Mouse (Mus musculus): ENCODE data around the gene Jph2. TPM values are rescaled to one million over a fixed set of nuclear protein-coding genes. Genes with fewer than 3 reads are reported as not detected.

The Jph2 gene
- polyA plus RNA-seq, 1 experiment from 2014 or later: 0.57 TPM

GRCm38 (mm10) chr2:163353731-163354130 is 44.1 kb downstream of the Jph2 start:
- WGBS: 27% methylated on average over 7 of the region's 7 CpGs
- Histone ChIP-seq H3K36me3 (no peaks in the 10 kb centered on the region), H3K9me3 (no peaks in the 10 kb centered on the region), H3K27ac (replicated peaks) (no peak overlapping the region), H3K4me1 (replicated peaks) (no peaks in the 10 kb centered on the region), H3K4me2 (no peak overlapping the region), H3K9ac (no peak overlapping the region), H3K4me3 (no peak overlapping the region), H3K27me3 (no peaks in the 10 kb centered on the region)
- no peak for ATAC-seq (ENCODE audit: low read depth)

GRCm38 (mm10) chr2:163350443-163350842 is 47.4 kb downstream of the Jph2 start:
- ATAC-seq (ENCODE audit: low read depth): no peak
- no peak overlapping the region for H3K27ac ChIP-seq (replicated peaks)
- 52% methylated on average over 5 of the region's 5 CpGs for WGBS
- 0 out of 2 replicates have a peak, but pooled peaks cover 3% of the 10 kb centered on the region for H3K27me3 ChIP-seq
- no peak overlapping the region for H3K4me3 ChIP-seq
- H3K4me1 ChIP-seq (replicated peaks): no peaks in the 10 kb centered on the region
- no peak overlapping the region for H3K4me2 ChIP-seq
- H3K36me3 ChIP-seq: no peaks in the 10 kb centered on the region
- no peak overlapping the region for H3K9ac ChIP-seq
- H3K9me3 ChIP-seq: no peaks in the 10 kb centered on the region

- H3K4me2 ChIP-seq: no peak overlapping the region
- no peak overlapping the region for H3K27ac ChIP-seq (replicated peaks)
- WGBS: 59% methylated on average over 9 of the region's 9 CpGs
- no peak overlapping the region for H3K9ac ChIP-seq
- ATAC-seq (ENCODE audit: low read depth): no peak
- no peaks in the 10 kb centered on the region for H3K36me3 ChIP-seq
- no peak overlapping the region for H3K4me3 ChIP-seq
- H3K9me3 ChIP-seq: no peaks in the 10 kb centered on the region
- 0 out of 2 replicates have a peak, but pooled peaks cover 3% of the 10 kb centered on the region for H3K27me3 ChIP-seq
- H3K4me1 ChIP-seq (replicated peaks): no peaks in the 10 kb centered on the region
These were observed 48.4 kb downstream of the Jph2 start for GRCm38 (mm10) chr2:163349411-163349810.

- Histone ChIP-seq H3K4me1 (replicated peaks) (no peaks in the 10 kb centered on the region), H3K9ac (no peak overlapping the region), H3K4me2 (no peak overlapping the region), H3K4me3 (no peak overlapping the region), H3K27ac (replicated peaks) (no peak overlapping the region), H3K27me3 (0 out of 2 replicates have a peak, but pooled peaks cover 3% of the 10 kb centered on the region), H3K9me3 (no peaks in the 10 kb centered on the region), H3K36me3 (no peaks in the 10 kb centered on the region)
- WGBS: 81% methylated on average over 7 of the region's 7 CpGs
- ATAC-seq (ENCODE audit: low read depth): no peak
These were observed 49.1 kb downstream of the Jph2 start for GRCm38 (mm10) chr2:163348677-163349076.

- 86% methylated on average over 8 of the region's 8 CpGs for WGBS
- Histone ChIP-seq H3K27ac (replicated peaks) (no peak overlapping the region), H3K4me3 (no peak overlapping the region), H3K4me2 (no peak overlapping the region), H3K36me3 (no peaks in the 10 kb centered on the region), H3K4me1 (replicated peaks) (no peaks in the 10 kb centered on the region), H3K27me3 (0 out of 2 replicates have a peak, but pooled peaks cover 3% of the 10 kb centered on the region), H3K9ac (no peak overlapping the region), H3K9me3 (no peaks in the 10 kb centered on the region)
- no peak for ATAC-seq (ENCODE audit: low read depth)
These were observed 50.1 kb downstream of the Jph2 start for GRCm38 (mm10) chr2:163347517-163348184.

GRCm38 (mm10) chr2:163346497-163346896 is 51.3 kb downstream of the Jph2 start:
- ATAC-seq (ENCODE audit: low read depth): no peak
- WGBS: 80% methylated on average over 11 of the region's 11 CpGs
- Histone ChIP-seq H3K27me3 (peaks cover 4% of the 10 kb centered on the region; the same call in 1 of the 2 replicates), H3K4me1 (replicated peaks) (no peaks in the 10 kb centered on the region), H3K9ac (no peak overlapping the region), H3K4me2 (no peak overlapping the region), H3K4me3 (no peak overlapping the region), H3K27ac (replicated peaks) (no peak overlapping the region), H3K9me3 (no peaks in the 10 kb centered on the region), H3K36me3 (no peaks in the 10 kb centered on the region)

- H3K4me3 ChIP-seq: no peak overlapping the region
These were observed 52.7 kb downstream of the Jph2 start for GRCm38 (mm10) chr2:163344976-163345660.

GRCm38 (mm10) chr2:163343671-163344070 is 54.1 kb downstream of the Jph2 start:
- H3K4me2 ChIP-seq: no peak overlapping the region
- no peak for ATAC-seq (ENCODE audit: low read depth)
- WGBS: 87% methylated on average over 4 of the region's 4 CpGs
- H3K9me3 ChIP-seq: no peaks in the 10 kb centered on the region
- no peaks in the 10 kb centered on the region for H3K36me3 ChIP-seq
- no peak overlapping the region for H3K4me3 ChIP-seq
- H3K27ac ChIP-seq (replicated peaks): no peak overlapping the region
- H3K4me1 ChIP-seq (replicated peaks): peaks cover 10% of the 10 kb centered on the region
- H3K27me3 ChIP-seq: peaks cover 32% of the 10 kb centered on the region
- no peak overlapping the region for H3K9ac ChIP-seq

More at GRCm38 (mm10) chr2:163344976-163345660, 52.7 kb downstream of the Jph2 start:
- Histone ChIP-seq H3K27ac (replicated peaks) (no peak overlapping the region), H3K9ac (no peak overlapping the region), H3K27me3 (peaks cover 18% of the 10 kb centered on the region), H3K4me2 (no peak overlapping the region), H3K9me3 (no peaks in the 10 kb centered on the region), H3K4me1 (replicated peaks) (no peaks in the 10 kb centered on the region), H3K36me3 (no peaks in the 10 kb centered on the region)
- ATAC-seq (ENCODE audit: low read depth): no peak
- WGBS: 78% methylated on average over 13 of the region's 13 CpGs

GRCm38 (mm10) chr2:163340263-163340662 is 57.5 kb downstream of the Jph2 start:
- H3K4me3 ChIP-seq: no peak overlapping the region
- H3K4me1 ChIP-seq (replicated peaks): peaks cover 10% of the 10 kb centered on the region
- H3K27me3 ChIP-seq: peaks cover 56% of the 10 kb centered on the region
- ATAC-seq (ENCODE audit: low read depth): peak; percentile 71; the same call in 1 of the 2 replicates
- no peak overlapping the region for H3K4me2 ChIP-seq
- no peak overlapping the region for H3K9ac ChIP-seq
- H3K27ac ChIP-seq (replicated peaks): no peak overlapping the region
- H3K9me3 ChIP-seq: no peaks in the 10 kb centered on the region
- no peaks in the 10 kb centered on the region for H3K36me3 ChIP-seq
- 31% methylated on average over 9 of the region's 9 CpGs for WGBS

GRCm38 (mm10) chr2:163332368-163333055 is 65.3 kb downstream of the Jph2 start:
- H3K4me2 ChIP-seq: no peak overlapping the region
- H3K27me3 ChIP-seq: peaks cover 28% of the 10 kb centered on the region
- no peaks in the 10 kb centered on the region for H3K36me3 ChIP-seq
- no peak overlapping the region for H3K27ac ChIP-seq (replicated peaks)
- no peak overlapping the region for H3K4me3 ChIP-seq
- ATAC-seq (ENCODE audit: low read depth): no peak
- no peaks in the 10 kb centered on the region for H3K9me3 ChIP-seq
- no peak overlapping the region for H3K9ac ChIP-seq
- 78% methylated on average over 13 of the region's 13 CpGs for WGBS
- H3K4me1 ChIP-seq (replicated peaks): no peaks in the 10 kb centered on the region; the same call in 1 of the 2 replicates

- H3K9ac ChIP-seq: no peak overlapping the region
- H3K4me2 ChIP-seq: no peak overlapping the region
- no peaks in the 10 kb centered on the region; the same call in 1 of the 2 replicates for H3K4me1 ChIP-seq (replicated peaks)
- whole genome bisulfite sequencing: 79% methylated on average over 6 of the region's 6 CpGs
- H3K4me3 ChIP-seq: no peak overlapping the region
- no peaks in the 10 kb centered on the region for H3K36me3 ChIP-seq
- H3K27ac ChIP-seq (replicated peaks): no peak overlapping the region
- H3K27me3 ChIP-seq: peaks cover 17% of the 10 kb centered on the region
- no peaks in the 10 kb centered on the region for H3K9me3 ChIP-seq
- ATAC-seq (ENCODE audit: low read depth): no peak
These were observed 66.4 kb downstream of the Jph2 start for GRCm38 (mm10) chr2:163331423-163331822.

GRCm38 (mm10) chr2:163330742-163331141 is 67.1 kb downstream of the Jph2 start:
- H3K9me3 ChIP-seq: no peaks in the 10 kb centered on the region
- no peak for ATAC-seq (ENCODE audit: low read depth)
- peaks cover 13% of the 10 kb centered on the region; the same call in 1 of the 2 replicates for H3K27me3 ChIP-seq
- H3K4me1 ChIP-seq (replicated peaks): no peaks in the 10 kb centered on the region; the same call in 1 of the 2 replicates
- 31% methylated on average over 7 of the region's 7 CpGs for WGBS
- H3K4me2 ChIP-seq: no peak overlapping the region
- H3K4me3 ChIP-seq: no peak overlapping the region
- no peak overlapping the region for H3K9ac ChIP-seq
- no peaks in the 10 kb centered on the region for H3K36me3 ChIP-seq
- H3K27ac ChIP-seq (replicated peaks): no peak overlapping the region

All from neural tube, embryonic 13.5 days (tissue).